Mouse (Mus musculus): Measurements from ENCODE around the gene Spty2d1. TPM values are rescaled to one million over a fixed set of nuclear protein-coding genes. Genes with fewer than 3 reads are reported as not detected.
"Not testable (repeated sequence)": the region's sequence is repeated elsewhere in the genome, so short reads cannot be mapped to it uniquely, and the experiment has no call there.

Gene Spty2d1
- total RNA-seq (2021) = 10 to 100 TPM; 12.5 to 13.8 TPM

DNA sequence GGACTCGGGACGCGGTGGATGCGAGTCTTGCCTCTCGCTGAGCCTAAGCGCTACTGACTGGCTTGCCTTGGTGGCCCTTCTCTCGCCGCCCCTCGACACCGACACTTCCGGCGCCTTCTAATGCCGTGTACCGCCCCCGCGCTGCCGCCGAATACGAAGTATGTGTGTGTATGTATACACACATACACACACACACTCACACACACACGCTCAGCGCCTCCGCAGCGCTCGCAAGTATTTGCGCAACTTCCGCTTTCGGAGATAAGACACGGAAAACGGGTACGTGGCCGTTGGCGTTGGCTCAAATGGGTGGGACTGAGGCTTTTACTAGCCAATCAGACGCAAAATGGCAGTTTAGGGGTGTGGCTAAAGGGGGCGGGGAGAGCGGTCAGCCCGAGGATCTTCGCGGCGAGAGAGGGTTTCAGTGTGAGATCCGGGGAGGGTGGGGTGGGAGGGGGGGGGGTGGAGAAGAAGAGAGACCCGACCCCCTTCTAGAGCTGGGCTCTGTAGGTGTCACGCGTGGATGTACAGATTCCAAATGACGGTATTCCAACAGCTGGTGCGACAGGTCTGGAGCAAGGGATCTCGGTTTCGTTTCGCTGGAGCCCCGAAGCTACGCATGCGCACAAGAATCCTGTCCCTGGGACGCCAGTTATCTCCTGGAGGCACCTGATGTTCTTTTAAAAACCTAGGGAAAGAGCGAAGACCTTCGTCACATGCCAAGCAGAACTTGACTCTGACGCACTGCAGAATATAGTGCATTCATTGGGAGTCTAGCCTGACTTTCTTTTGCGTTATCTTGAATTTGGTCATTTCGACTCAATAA, at the start of gene Spty2d1:
Gene Spty2d1, minus strand, starts transcription at position 244 of the 826 bp plus-strand sequence.
- intact Hi-C loops (cut with DNase I) = no loop called here
- DNase-seq = peak; percentile 99

DNA sequence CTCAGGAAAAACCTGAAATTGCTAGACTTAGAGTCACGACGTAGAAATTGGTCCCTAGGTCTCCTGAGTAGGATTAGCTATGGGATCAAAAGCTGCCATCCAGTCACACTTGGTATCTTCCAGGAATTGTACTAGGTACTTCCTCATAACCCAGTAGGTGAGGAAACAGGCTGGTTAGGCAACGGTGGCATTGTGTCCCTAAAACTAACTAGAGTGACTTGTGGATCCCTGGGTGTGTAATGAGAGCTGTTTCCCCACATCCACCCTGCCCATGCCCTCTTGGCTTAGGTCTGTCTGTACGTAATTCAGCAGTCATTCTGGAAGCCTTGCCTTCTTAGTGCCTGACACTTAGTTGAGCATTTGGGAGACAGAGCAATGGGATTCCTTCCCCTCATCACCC, 48.1 kb upstream of the Spty2d1 start:
- DNase-seq = no peak
- intact Hi-C loops (cut with DNase I) = no loop called here

- DNase-seq = peak in 1 of 2 experiments; percentile 21
- intact Hi-C loops (cut with DNase I) = no loop called here
Measured at GRCm38 (mm10) chr7:47055744-47056143, 47.5 kb upstream of the Spty2d1 start.

GRCm38 (mm10) chr7:47054666-47055065, 46.5 kb upstream of the Spty2d1 start:
- peak; percentile 85 to 86 for DNase-seq
- intact Hi-C loops (cut with DNase I) = no loop called here

DNA sequence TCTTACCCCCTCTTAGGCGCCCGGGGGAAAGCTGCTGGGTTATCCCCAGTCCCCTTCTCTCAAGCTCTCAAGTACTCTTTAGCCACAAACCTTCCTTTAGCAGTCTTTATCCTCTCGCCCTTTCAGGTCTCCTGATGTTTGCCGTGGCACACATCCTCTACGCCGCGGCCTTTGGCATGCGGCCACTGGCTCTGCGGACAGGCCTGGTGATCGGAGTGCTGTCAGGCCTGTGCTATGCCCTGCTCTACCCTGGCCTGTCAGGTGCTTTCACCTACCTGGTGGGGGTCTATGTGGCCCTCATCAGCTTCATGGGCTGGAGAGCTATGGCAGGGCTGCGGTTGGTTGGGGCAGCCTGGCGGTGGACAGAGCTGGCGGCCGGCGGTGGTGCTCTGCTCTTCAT, 45.1 kb upstream of the Spty2d1 start:
- intact Hi-C loops (cut with DNase I) = loop anchor here (2.0 kb wide), 1 partner anchor 28 kb away; no protein-coding TSS in a partner anchor
- peak; percentile 53 to 62 for DNase-seq

GRCm38 (mm10) chr7:47052276-47052675, 44.1 kb upstream of the Spty2d1 start:
- DNase-seq = peak; percentile 84 to 86
- intact Hi-C loops (cut with DNase I) = loop anchor here (2.0 kb wide), 1 partner anchor 29 kb away; no protein-coding TSS in a partner anchor

GRCm38 (mm10) chr7:47051404-47052151, 43.4 kb upstream of the Spty2d1 start:
- intact Hi-C loops (cut with DNase I) = loop anchor here (2.0 kb wide), 2 partner anchors 27 to 29 kb away; no protein-coding TSS in a partner anchor
- peak; percentile 81 to 83 for DNase-seq

- intact Hi-C loops (cut with DNase I) = loop anchor here (2.0 kb wide), 1 partner anchor 26 kb away; no protein-coding TSS in a partner anchor
- DNase-seq = peak; percentile 74 to 76
Measured at GRCm38 (mm10) chr7:47050766-47051165, 42.6 kb upstream of the Spty2d1 start.

DNA sequence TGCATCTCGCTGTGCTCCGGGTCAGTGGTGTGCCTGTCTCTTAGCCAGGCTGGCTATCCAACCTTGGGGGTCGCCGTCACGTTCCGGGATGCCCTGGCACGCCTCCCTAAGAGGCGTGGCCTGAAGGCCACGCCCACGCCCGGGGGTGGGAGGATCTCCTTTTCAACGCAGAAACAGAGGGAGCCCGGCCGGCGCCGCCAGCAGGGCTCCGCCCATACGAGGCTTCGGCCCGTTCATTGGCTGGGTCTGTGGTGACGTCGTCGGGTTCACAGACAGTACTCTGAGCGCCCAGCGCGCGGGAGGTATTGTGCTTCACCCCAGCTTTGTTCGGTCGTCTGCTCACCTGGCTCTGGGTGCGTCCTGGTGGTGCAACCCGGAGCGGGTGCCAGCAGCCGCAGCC, 42.2 kb upstream of the Spty2d1 start, which contains the start of gene Tmem86a:
Gene Tmem86a, plus strand, starts transcription at position 236 of the 400 bp plus-strand sequence.
- DNase-seq = peak; percentile 96
- intact Hi-C loops (cut with DNase I) = loop anchor here (2.0 kb wide), 1 partner anchor 26 kb away; no protein-coding TSS in a partner anchor

DNA sequence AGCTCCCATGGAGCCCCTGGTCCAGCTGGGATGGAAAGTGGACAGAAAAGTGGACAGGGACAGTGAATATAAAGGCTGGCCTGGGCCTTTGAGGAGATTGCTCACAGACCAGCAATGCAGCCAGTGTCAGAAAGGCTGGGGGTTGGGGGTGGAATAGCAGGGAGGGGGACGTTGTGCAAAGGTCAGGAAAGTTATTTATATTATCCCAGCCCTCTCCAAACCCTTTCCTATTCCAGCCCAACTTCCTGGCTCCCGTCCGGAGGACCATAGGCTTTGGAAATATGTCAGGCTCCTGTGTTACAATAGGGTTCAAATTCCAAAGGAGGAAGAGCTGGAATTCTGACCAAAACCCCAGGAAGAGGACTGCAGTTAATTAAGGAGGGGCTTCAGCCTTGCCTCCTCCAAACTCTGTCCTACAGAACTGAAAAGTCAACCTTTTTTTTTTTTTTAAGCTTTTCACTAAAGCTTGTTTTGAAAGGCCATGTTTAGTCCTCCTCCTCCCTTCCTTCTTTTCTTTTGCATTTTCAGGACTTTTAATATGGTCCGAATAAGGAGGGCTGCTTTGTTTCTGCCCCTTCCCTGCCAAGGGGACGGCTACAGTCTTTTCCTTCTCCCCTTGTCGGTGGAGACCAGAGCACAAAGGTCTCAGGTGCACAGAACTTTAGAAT, 34.7 kb upstream of the Spty2d1 start:
- intact Hi-C loops (cut with DNase I) = loop anchor here (2.0 kb wide), 1 partner anchor 20 kb away; no protein-coding TSS in a partner anchor
- peak; percentile 42 to 47 for DNase-seq

GRCm38 (mm10) chr7:47042121-47042520, 33.9 kb upstream of the Spty2d1 start:
- no peak for DNase-seq
- intact Hi-C loops (cut with DNase I) = loop anchor here (2.0 kb wide), 1 partner anchor 19 kb away; no protein-coding TSS in a partner anchor

DNA sequence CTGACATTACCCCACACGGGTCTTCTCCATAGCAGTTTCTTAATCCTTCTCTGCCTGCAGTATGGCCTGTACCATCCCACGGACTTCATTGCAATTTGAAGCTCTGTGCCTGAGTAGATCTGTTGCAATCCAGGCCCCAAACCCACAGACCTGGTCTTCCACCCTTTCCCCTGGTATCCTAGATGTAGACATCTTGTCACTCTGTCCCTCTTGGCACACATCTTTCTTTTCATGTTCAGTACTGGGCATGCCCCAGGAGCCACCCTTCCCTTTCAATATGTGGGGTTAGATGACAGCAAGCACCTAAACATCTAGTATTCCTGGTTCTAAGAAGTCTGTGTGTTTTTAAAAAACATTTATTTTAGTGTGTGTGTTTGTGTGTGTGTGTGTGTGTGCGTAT, 33.5 kb upstream of the Spty2d1 start:
- no peak for DNase-seq
- intact Hi-C loops (cut with DNase I) = loop anchor here (2.0 kb wide), 1 partner anchor 19 kb away; no protein-coding TSS in a partner anchor

DNA sequence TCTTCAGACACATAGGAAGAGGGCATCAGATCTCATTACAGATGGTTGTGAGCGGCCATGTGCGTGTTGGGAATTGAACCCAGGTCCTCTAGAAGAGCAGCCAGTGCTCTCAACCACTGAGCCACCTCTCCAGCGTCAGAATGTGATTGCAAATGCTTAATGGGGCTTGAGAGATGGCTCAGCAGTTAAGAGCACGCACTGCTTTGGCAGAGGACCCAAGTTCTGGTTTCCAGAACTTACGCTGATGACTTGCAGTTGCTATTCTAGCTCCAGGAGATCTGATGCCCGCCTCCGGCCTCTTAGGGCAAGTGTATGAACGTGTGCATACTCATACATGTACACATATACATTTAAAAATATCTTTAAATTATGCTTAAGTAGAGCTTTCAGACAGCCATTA, 27.2 kb upstream of the Spty2d1 start:
- no peak for DNase-seq
- intact Hi-C loops (cut with DNase I) = no loop called here

DNA sequence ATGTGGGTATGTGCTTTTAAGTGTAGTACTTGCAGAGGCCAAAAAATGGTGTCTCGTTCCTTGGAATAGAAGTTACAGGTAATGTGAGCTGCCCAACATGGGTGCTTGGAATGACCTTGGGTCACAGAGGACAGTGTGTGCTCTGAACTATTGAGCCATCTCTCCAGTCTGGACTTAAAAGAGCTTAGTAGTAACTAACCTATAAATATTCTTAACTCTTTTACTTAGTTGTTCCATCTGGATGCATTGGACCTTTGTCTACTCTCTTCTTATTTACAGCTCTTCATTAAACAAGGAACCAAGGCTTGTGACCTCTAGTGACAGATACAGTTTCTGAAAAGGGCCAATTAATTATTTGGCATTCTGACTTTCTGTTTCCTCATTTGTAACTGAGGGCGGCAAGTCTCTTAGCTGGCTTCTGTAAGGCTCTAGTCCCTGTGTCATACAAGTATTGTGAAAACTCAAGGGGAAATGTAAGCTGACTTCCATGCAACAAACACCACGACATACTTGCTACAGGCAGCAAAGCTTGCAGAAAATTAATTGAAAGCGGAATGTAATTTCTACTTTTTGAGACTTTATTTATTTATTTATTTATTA, 26.7 kb upstream of the Spty2d1 start:
- intact Hi-C loops (cut with DNase I) = no loop called here
- no peak for DNase-seq

DNA sequence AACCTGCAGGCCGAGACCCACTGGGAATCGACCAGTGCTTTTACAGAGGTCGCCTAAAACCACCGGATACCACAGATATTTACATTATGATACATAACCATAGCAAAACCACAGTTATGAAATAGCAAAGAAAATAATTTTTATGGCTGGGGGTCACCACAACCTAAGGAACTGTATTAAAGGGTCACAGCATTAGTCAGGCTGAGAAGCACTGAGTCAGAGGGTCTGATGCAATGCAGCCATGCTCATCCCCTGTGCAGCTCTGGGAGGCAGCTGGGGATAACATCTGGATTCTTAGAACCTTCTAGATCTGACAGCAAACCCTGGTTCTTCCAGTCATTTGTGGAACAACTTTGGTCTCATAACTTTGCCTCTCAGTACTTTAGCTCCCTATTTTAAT, 23.2 kb upstream of the Spty2d1 start:
- intact Hi-C loops (cut with DNase I) = no loop called here
- DNase-seq = no peak

GRCm38 (mm10) chr7:47030517-47031193, 22.4 kb upstream of the Spty2d1 start:
- intact Hi-C loops (cut with DNase I) = no loop called here
- no peak for DNase-seq

DNA sequence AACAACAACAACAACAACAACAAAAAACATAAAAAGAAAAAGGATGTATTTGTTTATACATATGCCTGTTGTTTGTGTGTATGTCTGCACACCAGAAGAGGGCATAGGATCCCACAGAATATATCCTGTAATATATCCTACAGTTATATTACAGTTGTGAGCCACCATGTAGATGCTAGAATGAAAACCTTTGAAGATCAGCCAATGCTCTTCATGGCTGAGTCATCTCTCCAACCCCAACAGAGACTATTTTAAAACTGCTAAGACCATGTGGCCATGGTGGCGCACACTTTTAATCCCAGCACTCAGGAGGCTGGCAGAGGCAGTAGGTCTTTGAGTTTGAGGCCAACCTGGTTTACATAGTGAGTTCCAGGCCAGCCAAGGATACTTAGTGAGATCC, 19.3 kb upstream of the Spty2d1 start:
- intact Hi-C loops (cut with DNase I) = no loop called here
- no peak for DNase-seq

DNA sequence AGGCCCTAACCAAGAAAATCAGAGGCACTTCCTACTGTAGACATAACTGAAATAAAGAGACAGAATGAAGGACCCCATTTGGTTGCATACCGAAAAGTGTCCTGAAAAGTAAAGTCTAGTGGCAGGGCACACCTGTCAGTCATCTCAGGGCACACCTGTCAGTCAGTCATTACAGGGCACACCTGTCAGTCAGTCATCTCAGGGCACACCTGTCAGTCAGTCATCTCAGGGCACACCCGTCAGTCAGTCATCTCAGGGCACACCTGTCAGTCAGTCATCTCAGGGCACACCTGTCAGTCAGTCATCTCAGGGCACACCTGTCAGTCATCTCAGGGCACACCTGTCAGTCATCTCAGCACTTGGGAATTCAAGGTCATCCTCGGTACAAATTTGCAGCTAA, 18.7 kb upstream of the Spty2d1 start:
- not testable (repeated sequence) for DNase-seq

GRCm38 (mm10) chr7:47025429-47025828, 17.2 kb upstream of the Spty2d1 start:
- DNase-seq = peak in 1 of 2 experiments; percentile 44
- intact Hi-C loops (cut with DNase I) = loop anchor here (2.0 kb wide), 1 partner anchor 25 kb away; the partner anchor contains the start of gene Tmem86a

More for the DNA sequence above, 18.7 kb upstream of the Spty2d1 start:
- intact Hi-C loops (cut with DNase I) = not testable (repeated sequence)
